Comparison of ENCODE assay signal across 8 mouse cellular contexts in genomic region chr12:31008171-31008570, GRCm38 (mm10).
DNase-seq lines count a peak whose midpoint lies in the region; ATAC-seq lines count a peak whose summit lies in the region.

No protein-coding gene starts in this region.

- H3K36me3 ChIP-seq in heart, embryonic 12.5 days = no peaks in the 10 kb centered on the region

- no peaks in the 10 kb centered on the region for H3K9me3 ChIP-seq in heart, embryonic 12.5 days (replicated peaks)

- no peak overlapping the region for H3K4me3 ChIP-seq in heart, embryonic 12.5 days

- no peaks in the 10 kb centered on the region for H3K4me1 ChIP-seq in heart, embryonic 12.5 days (replicated peaks)

- WGBS in heart, embryonic 12.5 days = 25% methylated on average over 6 of the region's 6 CpGs
- WGBS in large intestine, adult 2 months = 15% methylated on average over 6 of the region's 6 CpGs

- no peak overlapping the region for H3K9ac ChIP-seq in heart, embryonic 12.5 days

- DNase-seq in heart, postnatal 4 days = peak; percentile 52
- DNase-seq in thymus, postnatal 14 days = peak; percentile 10
- no peak for DNase-seq in thymus, adult 18-20 months
- peak; percentile 20 for DNase-seq in c-Kit-positive CD71-positive TER-119-positive erythroid progenitor cells, embryonic 14.5 days (ENCODE audit: low spot score)
- DNase-seq in large intestine, adult 2 months (ENCODE audit: low read depth, low spot score) = peak; percentile 22
- DNase-seq in right cerebral cortex, postnatal 10 days (ENCODE audit: low spot score in 2 of 2) = peak; percentile 27 to 42
- DNase-seq in spleen, adult 12 weeks (ENCODE audit: low spot score) = no peak

- no peak overlapping the region for H3K4me2 ChIP-seq in heart, embryonic 12.5 days

- H3K27ac ChIP-seq in heart, embryonic 12.5 days (ENCODE audit: poor library complexity, severe bottlenecking) = no peak overlapping the region

- no peak for ATAC-seq in heart, embryonic 12.5 days (ENCODE audit: insufficient number of reproducible peaks, low FRiP score)

- H3K27me3 ChIP-seq in heart, embryonic 12.5 days (replicated peaks) = no peaks in the 10 kb centered on the region

Comparison
In these comparisons a context has a peak if more than half of its experiments do, and no peak if none do; other contexts are left out.
1. DNase-seq: peak in heart, postnatal 4 days (single experiment), thymus, postnatal 14 days (single experiment), c-Kit-positive CD71-positive TER-119-positive erythroid progenitor cells, embryonic 14.5 days (single experiment), large intestine, adult 2 months (single experiment) and right cerebral cortex, postnatal 10 days (2 of 2); none in thymus, adult 18-20 months (0 of 2) and spleen, adult 12 weeks (single experiment).